Mouse (Mus musculus): Measurements from ENCODE around the gene Ankrd28.

GRCm38 (mm10) chr14:31652624-31653023 lies 177.8 kb downstream of the Ankrd28 start:
- TF ChIP-seq CTCF (IDR thresholded peaks at IDR 0.05; ENCODE audit: control insufficient read depth, insufficient read depth, insufficient read length) (no peak), MYOD1 (IDR thresholded peaks at IDR 0.05; ENCODE audit: control insufficient read depth, insufficient read length, low read depth) (no peak)
